Mouse (Mus musculus): ENCODE results near the gene Serhl.

GRCm38 (mm10) chr15:83160561-83160960 is 71.3 kb downstream of the Serhl start:
- no peak for TF ChIP-seq POLR2A (IDR thresholded peaks at IDR 0.05; ENCODE audit: low read depth, low read length)
- no peak for TF ChIP-seq CTCF (IDR thresholded peaks at IDR 0.05; ENCODE audit: extremely low read depth, insufficient read length, insufficient replicate concordance, low read depth, low read length)

Measured in small intestine, adult 2 months (tissue).